Mouse (Mus musculus) spleen, adult 2 months (tissue): ENCODE measurements around the gene Sema3a.

ENCODE experiments used
- CTCF ChIP-seq: fragments of 200-500 bp; IDR thresholded peaks from 2 replicates; pipeline ENCODE4 v1.5.1; 2011; ENCODE audit warnings: mild to moderate bottlenecking, inconsistent platforms; ENCODE audit not compliant: insufficient read depth, insufficient read length, insufficient replicate concordance; ENCODE audit errors: extremely low read depth
- POLR2A ChIP-seq: fragments of 200-500 bp; IDR thresholded peaks from 2 replicates; pipeline ENCODE4 v1.6.1; 2011; ENCODE audit warnings: low read depth, low read length, inconsistent platforms

GRCm38 (mm10) chr5:13149909-13150308 is 24.7 kb downstream of the Sema3a start:
- TF ChIP-seq POLR2A, result no peak
- no peak for TF ChIP-seq CTCF
